Mouse (Mus musculus): ENCODE results near the gene Dcaf5. TPM values are rescaled to one million over a fixed set of nuclear protein-coding genes. Genes with fewer than 3 reads are reported as not detected.

The Dcaf5 gene
- total RNA-seq, 2 experiments from 2014 or later, result 1.3 to 3.2 TPM

- ATAC-seq (replicated peaks; ENCODE audit: low FRiP score, poor library complexity, severe bottlenecking), result no peak
Observed at GRCm38 (mm10) chr12:80365345-80365744, 71.1 kb downstream of the Dcaf5 start.

- no peak for ATAC-seq (replicated peaks; ENCODE audit: low FRiP score, poor library complexity, severe bottlenecking)
Observed at GRCm38 (mm10) chr12:80361655-80362054, 74.7 kb downstream of the Dcaf5 start.

- no peak for ATAC-seq (replicated peaks; ENCODE audit: low FRiP score, poor library complexity, severe bottlenecking)
Observed at GRCm38 (mm10) chr12:80360321-80360720, 76.1 kb downstream of the Dcaf5 start.

- no peak for ATAC-seq (replicated peaks; ENCODE audit: low FRiP score, poor library complexity, severe bottlenecking)
Observed at GRCm38 (mm10) chr12:80344777-80345231, 91.6 kb downstream of the Dcaf5 start.

GRCm38 (mm10) chr12:80340936-80341335, 95.5 kb downstream of the Dcaf5 start:
- ATAC-seq (replicated peaks; ENCODE audit: low FRiP score, poor library complexity, severe bottlenecking), result no peak

- no peak for ATAC-seq (replicated peaks; ENCODE audit: low FRiP score, poor library complexity, severe bottlenecking)
Observed at GRCm38 (mm10) chr12:80334162-80334561, 102.2 kb downstream of the Dcaf5 start.

- no peak for ATAC-seq (replicated peaks; ENCODE audit: low FRiP score, poor library complexity, severe bottlenecking)
Observed at GRCm38 (mm10) chr12:80331634-80332033, 104.8 kb downstream of the Dcaf5 start.

GRCm38 (mm10) chr12:80330819-80331218, 105.6 kb downstream of the Dcaf5 start:
- no peak for ATAC-seq (replicated peaks; ENCODE audit: low FRiP score, poor library complexity, severe bottlenecking)

GRCm38 (mm10) chr12:80329641-80330040, 106.8 kb downstream of the Dcaf5 start:
- no peak for ATAC-seq (replicated peaks; ENCODE audit: low FRiP score, poor library complexity, severe bottlenecking)

GRCm38 (mm10) chr12:80326047-80326446, 110.4 kb downstream of the Dcaf5 start:
- no peak for ATAC-seq (replicated peaks; ENCODE audit: low FRiP score, poor library complexity, severe bottlenecking)

- ATAC-seq (replicated peaks; ENCODE audit: low FRiP score, poor library complexity, severe bottlenecking), result no peak
Observed at GRCm38 (mm10) chr12:80324785-80325131, 111.6 kb downstream of the Dcaf5 start.

- no peak for ATAC-seq (replicated peaks; ENCODE audit: low FRiP score, poor library complexity, severe bottlenecking)
Observed at GRCm38 (mm10) chr12:80324051-80324784, 112.2 kb downstream of the Dcaf5 start.

GRCm38 (mm10) chr12:80323371-80324050, 112.9 kb downstream of the Dcaf5 start:
- no peak for ATAC-seq (replicated peaks; ENCODE audit: low FRiP score, poor library complexity, severe bottlenecking)

- no peak for ATAC-seq (replicated peaks; ENCODE audit: low FRiP score, poor library complexity, severe bottlenecking)
Observed at GRCm38 (mm10) chr12:80322494-80322893, 113.9 kb downstream of the Dcaf5 start.

- no peak for ATAC-seq (replicated peaks; ENCODE audit: low FRiP score, poor library complexity, severe bottlenecking)
Observed at GRCm38 (mm10) chr12:80319062-80319461, 117.3 kb downstream of the Dcaf5 start.

GRCm38 (mm10) chr12:80315321-80315720, 121.1 kb downstream of the Dcaf5 start:
- no peak for ATAC-seq (replicated peaks; ENCODE audit: low FRiP score, poor library complexity, severe bottlenecking)

- no peak for ATAC-seq (replicated peaks; ENCODE audit: low FRiP score, poor library complexity, severe bottlenecking)
Observed at GRCm38 (mm10) chr12:80311959-80312669, 124.3 kb downstream of the Dcaf5 start.

- no peak for ATAC-seq (replicated peaks; ENCODE audit: low FRiP score, poor library complexity, severe bottlenecking)
Observed at GRCm38 (mm10) chr12:80307556-80307955, 128.8 kb downstream of the Dcaf5 start.

- no peak for ATAC-seq (replicated peaks; ENCODE audit: low FRiP score, poor library complexity, severe bottlenecking)
Observed at GRCm38 (mm10) chr12:80304518-80304917, 131.9 kb downstream of the Dcaf5 start.

GRCm38 (mm10) chr12:80300833-80301456, 135.5 kb downstream of the Dcaf5 start:
- no peak for ATAC-seq (replicated peaks; ENCODE audit: low FRiP score, poor library complexity, severe bottlenecking)

Data from erythroid progenitor cell, adult 5-6 weeks (primary cell).